Mouse (Mus musculus) heart, postnatal 0 days (tissue): ENCODE measurements around the gene Thap2.

ENCODE experiments used
- CTCF ChIP-seq: IDR thresholded peaks from 2 replicates; pipeline ENCODE4 v1.5.1; 2016; ENCODE audit warnings: antibody characterized with exemption, control low read depth, low read depth
- EP300 ChIP-seq: IDR thresholded peaks from 2 replicates; pipeline ENCODE4 v1.6.1; 2016; ENCODE audit warnings: antibody characterized with exemption, low read depth

DNA sequence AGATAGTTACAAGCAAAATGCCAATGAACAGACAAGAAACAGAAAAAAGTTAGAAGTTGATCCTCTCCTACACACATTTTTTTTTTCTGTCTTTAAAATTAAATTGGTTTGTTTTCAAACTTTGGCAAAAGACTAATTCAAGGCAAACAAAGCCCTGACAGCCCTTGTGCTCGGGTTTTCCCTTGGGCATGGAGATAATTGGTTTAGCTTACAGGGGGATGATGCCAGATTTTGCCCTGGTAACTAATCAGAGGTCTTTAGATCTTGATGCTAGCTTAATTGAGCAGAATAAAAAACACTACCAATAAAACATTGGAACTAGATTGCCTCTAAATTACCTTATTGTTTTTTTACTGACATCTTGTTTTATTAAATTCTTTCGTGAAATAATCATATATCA lies 41.1 kb upstream of the Thap2 start:
- no peak for TF ChIP-seq CTCF
- no peak for TF ChIP-seq EP300
